Mouse (Mus musculus) kidney, adult 18-20 months (tissue): ENCODE measurements at regions not wholly inside any gene's neighbourhood (a gene's known extent, or its start where the extent isn't known, plus 50 kb on each side); places are given as distances from the start of the nearest gene placed in this dataset.
"Not testable (repeated sequence)": the region's sequence is repeated elsewhere in the genome, so short reads cannot be mapped to it uniquely, and the experiment has no call there.

ENCODE experiments used
- DNase-seq: peaks from one replicate; pipeline ENCODE4 v3.0.0; 2021

DNA sequence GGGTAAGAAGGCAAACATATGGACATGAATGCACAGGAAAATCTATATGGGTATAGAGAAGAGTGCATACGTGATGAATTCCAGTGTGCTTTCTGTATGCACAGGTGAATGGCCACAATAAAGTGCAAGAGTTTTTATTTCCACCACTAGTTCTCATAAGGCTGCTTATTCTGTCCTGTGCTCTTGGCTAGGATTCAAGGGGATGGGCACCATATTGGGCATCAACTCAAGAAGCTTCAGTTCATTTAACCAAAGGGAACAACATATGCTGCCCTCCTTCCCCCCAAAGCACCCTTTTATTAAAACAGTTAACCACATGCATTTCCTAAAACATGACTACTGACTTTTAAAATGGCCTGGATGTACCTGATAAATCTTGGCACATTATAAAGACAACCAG, 356.2 kb downstream of the Fut8 start:
- no peak for DNase-seq

DNA sequence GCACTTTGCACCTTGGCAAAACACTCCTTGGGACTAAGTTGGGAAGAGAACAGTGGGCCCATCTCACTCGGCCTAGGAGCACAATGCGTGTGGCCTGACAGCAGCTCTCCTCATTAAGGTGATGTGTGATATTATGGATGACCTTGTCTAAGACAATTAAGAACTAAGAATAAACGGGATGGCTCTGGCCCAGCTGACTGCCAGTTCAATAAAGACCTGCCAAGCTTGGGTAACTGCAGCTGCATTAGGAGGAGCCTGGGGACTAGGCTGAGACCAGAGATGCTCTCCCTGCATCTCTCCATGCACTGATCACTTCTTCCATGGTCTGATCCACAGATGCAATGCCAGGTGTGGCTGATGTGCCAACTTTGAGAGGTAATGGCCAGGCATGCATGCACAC, 356.7 kb downstream of the Fut8 start:
- no peak for DNase-seq

DNA sequence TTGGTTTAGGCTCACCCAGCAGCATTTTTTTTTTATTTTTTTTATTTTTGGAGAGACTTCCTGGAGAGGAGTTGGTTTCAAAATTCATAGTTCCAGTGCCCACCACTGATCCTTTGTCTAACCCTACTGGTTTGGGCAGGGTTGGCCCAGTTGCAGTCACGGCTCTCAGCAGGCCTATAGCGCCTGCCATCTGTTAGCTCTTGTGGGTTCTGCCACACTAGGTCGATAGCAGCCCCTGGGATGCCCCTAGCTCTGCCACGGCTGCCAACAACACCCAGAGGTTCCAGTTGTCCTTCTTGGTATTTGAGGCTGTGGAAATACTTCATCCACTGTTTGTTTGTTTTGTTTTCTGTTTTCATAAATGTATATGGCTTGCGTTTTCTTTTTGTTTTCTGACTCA, 357.9 kb downstream of the Fut8 start:
- DNase-seq, result no peak

DNA sequence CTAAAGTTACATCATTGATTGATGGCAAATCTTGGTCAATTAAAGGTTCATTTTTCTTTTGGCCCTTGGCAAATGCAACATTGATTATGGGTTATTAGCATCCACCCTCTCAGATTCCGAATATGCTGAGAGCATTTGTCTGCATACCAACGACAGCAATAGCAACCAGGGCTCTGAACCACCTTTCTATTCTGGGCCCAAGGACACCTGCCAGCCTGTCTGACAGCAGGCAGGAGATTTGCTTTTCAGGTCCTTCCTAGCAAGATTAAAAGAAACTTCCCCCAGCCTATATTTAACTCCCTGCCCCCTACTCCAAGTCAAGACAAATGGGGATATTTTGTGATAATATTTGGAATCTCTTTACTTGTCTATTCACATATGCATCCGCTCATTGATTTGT, 358.8 kb downstream of the Fut8 start:
- DNase-seq, result no peak

DNA sequence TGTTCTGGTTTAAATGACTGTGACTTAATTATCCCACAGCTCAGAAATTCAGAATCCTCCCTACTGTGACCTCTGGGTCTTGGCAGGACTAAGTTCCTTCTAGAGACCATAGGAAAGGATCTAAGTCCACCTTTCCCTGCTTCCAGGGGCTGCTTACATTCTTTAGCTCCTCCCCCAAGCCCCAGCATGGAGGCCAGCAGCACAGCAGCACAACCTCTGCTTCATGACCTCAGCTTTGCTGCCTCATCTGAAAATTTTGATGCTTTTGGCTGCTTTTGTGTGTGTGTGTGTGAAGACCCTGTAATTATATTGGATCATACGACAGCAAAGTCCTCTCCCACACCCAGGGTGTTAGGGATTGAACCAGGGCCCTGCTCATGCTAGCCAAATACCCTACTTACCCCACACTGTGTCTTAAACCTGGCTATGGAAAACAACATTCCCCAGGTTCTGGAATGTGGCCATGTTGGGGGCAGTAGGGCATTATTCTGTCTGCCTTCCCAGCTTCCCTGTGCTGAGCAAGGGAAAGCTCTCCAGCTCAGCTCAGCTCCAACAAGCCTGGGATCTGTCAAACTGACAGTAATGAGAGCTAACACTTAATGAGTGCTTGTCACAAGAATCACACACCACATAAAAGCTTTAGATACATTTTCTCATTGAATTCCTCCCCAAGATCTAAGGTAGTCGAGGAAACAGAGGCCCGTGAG, 359.9 kb downstream of the Fut8 start:
- peak; percentile 53 for DNase-seq

DNA sequence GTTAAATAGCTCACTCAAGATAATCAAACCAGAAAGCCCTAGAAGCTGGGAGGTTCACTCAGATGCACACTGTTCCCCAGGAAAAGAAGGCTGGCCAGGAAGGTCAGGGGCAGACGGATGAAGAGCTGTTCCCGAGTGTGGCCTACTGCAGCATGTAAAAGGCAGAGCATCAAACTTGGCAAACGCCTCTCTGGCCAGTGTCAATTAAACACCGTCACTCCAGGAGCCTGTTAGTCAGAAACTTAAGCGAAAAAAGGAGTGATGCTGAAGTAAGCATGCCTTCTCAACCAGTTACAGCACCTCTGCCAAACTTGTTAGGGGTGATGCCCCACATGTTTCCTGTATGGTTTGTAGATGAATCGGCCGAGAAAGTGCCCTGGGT, 360.4 kb downstream of the Fut8 start:
- no peak for DNase-seq

DNA sequence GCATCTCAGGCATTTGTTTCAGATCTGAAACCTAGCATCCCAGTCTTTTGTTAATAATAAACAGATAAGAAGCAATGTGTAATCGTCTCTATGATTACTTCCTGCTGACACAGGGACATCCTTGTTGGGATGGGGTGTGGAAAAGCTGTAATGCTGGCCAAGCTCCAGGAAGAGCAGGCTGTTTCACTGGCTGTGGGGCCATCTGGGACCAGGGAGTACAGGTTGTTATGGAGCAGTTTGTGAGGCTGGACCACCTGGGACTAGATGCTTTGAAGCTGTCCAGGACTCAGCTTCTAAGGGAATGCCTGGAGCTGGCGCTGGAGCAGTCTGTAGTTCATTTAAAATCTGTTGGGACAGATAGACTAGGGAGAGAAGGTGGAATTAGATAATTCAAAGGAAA, 361.5 kb downstream of the Fut8 start:
- peak; percentile 17 for DNase-seq

DNA sequence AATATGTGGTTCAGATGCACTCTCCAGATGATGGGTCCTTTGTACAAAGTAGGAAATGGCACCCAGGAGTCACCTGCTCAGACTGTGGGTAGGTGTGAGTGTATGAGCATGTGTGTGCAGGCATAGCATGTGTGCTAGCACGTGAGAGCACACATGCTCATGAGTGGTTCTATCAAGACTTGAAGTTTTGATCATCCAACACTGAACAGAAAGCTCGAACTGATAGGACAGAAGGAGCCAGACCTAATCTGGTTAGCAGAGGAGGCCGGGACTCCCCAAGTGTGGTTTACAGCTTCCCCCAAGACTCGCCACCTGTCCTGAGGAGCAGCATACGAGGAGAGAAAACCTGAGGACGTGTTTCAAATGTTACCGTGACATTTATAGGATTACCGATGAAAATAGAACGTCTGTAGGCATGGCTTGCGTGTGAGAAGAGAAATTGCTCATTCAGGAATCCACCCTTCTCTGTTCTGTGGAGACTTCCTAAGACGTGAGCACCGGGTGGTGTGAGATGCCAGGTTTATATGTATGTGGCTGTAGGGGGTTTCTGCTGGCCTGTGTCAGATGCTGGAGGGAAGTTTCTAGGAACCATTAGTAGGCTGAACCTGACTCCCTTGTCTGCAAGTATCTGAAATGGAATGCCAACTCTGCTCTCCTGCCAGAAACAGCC, 366.0 kb downstream of the Fut8 start:
- DNase-seq, result no peak

DNA sequence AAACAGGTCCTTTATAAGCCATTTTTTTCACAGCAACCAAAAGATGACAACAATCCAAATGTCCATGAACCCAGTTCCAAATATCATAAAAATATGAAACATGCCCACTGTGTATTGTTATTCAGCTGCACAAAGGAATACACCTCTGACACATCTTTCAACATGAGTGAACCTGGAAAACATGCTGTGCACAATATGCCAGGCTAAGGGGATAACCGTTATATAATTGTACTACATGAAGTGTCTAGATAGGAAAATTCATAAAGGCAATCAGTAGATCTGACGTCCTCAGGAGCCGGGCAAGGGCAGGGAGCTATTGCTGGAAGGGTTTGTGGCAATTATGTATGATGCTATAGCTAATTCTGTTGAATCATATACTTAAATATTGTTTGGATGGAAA, 379.6 kb downstream of the Fut8 start:
- DNase-seq, result no peak

DNA sequence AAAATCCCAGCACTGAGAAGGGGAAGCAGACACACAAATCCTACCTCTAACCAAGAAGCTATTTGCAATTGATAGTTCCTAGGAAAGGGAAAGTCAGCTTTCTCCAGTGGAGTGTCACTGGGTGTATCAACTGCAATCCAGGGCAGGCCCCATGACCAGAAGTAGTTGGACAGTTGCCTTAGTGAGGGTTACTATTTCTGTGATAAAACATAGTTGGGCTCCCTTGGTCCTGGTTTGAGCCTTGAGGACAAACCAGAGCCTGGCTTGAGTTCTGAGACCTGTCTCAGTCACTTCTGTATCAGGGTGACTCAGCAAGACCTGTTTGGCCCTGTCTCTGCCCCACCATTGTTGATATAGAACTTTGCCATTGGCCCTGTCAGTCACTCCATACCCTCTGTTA, 384.3 kb downstream of the Fut8 start:
- DNase-seq, result no peak

DNA sequence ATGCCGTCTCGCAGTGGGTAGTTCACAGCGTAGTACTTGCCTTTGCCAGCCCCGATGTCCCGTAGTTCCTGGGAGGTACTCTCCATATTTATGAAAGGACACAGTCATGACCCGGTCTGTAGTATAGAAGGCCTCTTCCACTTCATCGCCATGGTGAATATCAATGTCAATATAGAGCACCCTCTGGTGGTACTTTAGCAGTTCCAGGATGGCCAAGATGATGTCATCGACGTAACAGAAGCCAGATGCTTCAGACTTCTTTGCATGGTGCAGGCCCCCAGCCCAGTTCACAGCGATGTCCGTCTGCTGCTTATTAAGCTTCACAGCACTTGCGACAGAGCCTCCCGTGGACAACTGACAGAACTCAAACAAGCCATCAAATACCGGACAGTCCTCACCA, 386.4 kb downstream of the Fut8 start:
- not testable (repeated sequence) for DNase-seq

DNA sequence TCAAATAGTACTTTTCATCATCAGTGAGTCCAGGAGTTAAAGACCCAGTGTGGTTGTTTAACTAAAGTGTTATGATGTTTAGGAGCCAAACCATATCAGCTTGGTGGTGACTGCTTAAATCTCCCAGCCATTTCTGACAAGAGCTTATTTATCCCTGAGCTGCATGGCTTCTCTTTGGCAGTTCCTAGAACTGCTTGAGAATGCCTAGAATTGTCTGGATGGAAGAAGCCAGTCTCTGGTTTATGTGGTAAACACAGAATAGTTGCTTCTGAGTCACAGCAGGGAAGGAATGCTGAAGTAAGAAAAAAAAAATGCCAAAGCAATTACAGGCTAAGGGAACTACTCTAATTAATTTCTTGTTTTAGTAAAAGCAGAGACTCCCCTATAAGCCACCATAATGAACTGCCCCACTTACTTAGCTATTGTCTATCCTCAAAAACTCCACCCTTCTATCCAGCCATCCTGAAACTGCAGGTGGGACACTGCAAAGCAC, 390.5 kb downstream of the Fut8 start:
- DNase-seq, result no peak

DNA sequence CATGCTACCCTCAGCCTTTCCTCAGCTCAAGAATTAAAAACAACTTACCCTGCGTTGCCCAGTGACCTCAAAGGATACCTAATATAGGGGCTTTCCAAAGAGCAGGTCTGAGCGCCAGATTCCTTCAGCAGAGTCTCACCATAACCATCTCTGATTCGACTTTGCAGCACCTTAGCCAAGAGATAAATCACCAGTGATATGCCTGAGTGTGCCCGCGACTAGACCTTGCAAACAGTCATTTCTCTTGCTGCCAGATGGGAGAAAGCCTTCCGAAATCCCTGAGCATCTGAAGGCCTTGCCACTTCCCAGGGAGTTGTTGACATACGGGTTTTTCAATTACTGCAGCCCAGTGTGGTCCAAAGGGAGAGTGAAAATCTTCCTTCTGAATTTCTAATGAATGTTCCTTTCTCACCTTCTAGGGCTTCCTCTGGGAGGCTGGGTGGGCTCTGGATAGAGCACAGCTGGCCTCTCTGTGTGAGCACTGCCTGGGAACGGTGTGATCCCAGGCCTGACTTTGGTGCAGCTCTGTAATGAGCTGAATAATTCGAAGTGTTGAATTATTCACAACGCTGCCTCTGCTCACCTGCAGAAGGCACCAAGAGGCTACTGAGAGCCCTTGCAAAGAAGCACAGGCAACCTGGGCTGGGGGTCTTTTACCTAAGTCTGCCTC, 396.2 kb downstream of the Fut8 start:
- DNase-seq, result no peak

DNA sequence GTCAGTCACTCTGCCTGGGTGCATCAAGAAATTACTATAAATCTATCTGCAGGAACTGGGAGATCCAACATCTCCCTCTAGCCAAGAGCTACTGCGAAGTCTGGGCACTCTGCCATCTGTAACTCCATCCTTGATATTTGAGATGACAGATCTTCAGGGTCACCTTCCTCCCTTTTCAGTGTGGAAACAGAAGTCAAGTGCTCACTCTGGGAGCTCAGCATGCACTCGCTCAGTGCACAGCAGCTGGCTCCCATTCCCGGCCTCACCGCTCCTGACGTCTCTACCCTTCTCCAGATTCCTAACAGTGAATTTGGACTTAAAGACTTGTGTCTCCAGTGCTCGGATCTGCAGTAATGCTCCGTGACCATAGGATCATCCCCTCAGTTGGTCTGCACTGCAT, 400.3 kb downstream of the Fut8 start:
- peak; percentile 8 for DNase-seq

DNA sequence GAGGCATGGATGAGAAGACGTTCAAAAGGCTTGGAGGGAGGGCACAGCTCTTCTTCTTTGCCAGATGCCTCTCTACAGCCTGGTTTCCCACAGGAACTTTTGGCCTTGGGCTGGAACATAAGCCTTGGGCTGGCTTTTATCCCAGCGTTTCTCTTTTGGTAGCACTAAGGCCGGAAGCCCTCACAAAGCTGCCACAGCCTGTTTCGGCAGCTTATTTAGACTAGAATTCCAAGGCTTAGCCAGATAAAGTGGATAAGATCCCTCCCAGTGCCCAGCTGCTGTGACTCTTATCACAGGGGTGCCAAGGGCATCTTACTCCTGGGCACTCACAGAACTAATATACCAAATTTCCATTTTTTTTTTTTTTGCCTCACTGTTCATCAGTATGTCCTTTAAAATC, 404.4 kb downstream of the Fut8 start:
- no peak for DNase-seq

DNA sequence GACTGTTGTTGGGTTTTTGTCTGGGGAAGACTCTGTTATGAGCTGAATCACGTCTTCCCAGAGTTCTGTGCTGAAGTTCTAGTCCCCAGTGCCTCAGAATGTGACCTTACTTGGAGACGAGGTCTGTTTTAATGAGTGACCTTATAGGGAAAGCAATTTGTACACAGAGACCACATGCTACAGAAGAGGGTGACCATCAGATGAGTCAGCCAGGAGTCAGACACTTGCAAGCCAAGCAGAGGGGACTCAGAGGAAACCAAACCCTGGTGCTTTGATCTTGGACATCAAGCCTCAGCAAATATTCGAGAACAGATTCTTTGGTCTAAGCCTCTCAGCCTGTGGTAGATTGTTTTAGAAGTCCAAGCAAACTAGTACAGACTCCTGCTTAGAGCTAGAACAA, 409.9 kb downstream of the Fut8 start:
- DNase-seq, result no peak

DNA sequence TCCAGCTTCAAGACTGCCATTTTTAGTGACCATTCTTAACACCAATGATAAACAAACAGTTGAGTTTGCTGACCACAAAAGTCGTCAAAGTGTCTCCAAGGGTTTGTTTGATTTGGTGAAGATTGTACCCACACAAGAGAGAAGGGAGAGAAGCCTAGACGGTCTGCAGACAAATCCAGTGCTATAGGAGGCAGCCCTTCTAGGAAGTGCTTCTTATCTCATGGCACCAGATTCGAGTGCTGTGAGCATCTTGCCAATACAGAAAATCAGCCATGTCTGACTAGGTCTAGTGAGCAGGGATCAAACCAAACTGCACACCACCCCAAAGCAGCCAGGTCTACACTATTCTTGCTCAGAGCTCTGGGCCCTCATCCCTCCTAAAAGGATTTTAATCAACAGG, 416.4 kb downstream of the Fut8 start:
- DNase-seq, result no peak

DNA sequence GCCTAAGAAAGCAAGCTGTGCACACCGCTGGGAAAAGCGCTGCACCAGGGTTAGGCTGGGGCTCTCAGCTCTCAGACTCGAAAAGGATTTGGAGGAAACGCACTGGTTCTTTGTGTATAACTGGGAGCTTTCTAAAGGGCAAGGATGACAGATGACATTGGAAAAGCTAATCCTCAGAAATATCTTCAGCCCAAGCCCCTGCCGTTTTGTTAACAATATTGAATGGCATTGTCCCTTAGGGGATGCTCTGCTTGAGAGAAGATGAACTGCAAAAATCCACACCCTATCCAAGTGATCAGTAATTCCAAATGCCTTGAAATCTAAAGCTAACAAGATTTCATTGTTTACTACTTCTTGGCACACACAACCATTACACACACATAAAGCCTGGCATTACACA, 419.1 kb downstream of the Fut8 start:
- DNase-seq, result no peak

DNA sequence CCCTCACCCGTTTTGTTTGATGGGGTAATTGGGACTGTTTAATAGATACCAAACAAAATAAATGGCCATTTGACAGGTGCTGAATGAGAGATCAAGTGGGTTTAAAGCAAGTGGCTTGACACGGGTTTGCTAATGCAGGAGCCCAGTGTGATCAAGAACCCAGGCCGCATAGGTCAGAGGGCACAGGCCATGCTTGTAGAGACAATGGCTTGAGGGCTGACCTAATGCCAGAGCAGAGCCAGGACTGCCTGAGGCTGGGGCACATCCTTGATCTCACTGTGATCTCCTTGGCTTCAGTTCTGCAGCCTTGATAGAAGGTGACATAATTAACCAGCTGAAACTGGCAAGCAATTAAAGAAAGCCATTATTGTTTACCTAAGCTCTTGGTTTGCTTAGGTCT, 420.0 kb downstream of the Fut8 start:
- DNase-seq, result no peak

DNA sequence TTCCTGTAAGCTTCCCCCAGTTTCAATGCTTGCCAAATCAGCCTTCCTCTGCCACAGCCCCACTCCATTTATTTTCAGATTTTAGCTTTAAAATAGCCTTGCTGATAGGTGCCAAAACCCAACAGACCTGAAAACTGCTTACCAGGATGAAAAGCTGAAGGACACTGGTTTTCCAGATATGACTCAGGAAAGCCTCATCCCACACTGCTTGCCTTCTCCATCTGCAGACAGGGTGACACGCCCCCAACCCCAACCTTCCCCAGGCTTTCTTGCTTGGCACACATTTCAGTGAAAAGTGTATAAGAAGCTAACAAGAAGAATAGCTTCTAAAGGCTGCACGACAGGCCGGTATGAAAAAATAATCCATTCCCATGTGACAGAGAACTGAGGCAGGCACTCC, 425.3 kb downstream of the Fut8 start:
- no peak for DNase-seq

DNA sequence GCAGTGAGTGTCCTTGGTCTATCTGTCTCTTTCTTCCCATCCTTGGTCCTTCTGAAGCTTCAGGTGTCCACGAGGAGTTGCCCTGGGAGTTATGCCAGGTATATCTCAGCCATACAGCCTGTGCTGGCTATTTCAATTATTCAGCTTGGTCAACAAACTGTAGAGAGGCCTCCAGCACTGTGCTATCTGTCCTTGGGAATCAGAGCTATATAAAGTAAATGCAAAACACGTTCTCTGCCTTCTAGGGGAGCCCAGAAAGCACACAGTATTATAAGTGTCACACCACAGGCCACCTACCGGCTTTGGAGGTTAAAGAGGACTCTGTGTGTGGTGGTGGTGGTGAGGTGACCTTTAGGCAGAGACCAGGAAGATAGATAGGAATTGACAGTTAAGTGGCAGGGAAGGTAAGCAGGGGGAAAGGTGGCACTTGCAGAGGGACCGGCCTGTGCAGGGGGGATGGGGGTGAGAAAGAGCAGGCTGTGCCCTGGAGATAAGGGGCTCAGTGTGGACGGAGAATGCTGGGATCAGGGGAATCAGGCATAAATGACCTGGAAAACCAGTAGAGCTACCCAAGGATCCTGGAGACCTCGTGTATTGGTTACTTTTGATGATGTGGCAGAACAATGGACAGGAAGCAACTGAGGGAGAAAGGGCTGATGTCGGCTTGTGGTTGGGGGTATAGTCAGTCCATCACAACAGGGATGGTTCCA, 425.9 kb downstream of the Fut8 start:
- no peak for DNase-seq

DNA sequence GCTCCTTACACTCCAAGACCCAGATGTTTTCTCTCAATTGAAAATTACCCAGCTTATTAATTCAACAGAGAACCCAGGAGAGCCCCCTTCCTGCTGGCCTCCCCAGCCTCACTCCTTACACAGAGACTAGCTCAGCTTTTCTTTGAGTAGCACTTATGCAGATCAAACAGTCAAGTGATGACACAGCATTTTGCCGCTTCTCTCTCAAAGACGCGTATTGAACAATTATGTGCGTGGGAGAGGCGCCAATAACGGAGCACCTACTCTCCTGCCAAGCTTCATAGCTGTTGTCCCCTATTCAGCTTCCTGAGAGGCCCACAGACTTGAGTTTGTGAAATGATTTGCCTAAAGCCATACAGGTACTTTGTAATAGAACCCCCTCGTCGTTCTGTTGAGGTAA, 428.5 kb downstream of the Fut8 start:
- DNase-seq, result no peak

DNA sequence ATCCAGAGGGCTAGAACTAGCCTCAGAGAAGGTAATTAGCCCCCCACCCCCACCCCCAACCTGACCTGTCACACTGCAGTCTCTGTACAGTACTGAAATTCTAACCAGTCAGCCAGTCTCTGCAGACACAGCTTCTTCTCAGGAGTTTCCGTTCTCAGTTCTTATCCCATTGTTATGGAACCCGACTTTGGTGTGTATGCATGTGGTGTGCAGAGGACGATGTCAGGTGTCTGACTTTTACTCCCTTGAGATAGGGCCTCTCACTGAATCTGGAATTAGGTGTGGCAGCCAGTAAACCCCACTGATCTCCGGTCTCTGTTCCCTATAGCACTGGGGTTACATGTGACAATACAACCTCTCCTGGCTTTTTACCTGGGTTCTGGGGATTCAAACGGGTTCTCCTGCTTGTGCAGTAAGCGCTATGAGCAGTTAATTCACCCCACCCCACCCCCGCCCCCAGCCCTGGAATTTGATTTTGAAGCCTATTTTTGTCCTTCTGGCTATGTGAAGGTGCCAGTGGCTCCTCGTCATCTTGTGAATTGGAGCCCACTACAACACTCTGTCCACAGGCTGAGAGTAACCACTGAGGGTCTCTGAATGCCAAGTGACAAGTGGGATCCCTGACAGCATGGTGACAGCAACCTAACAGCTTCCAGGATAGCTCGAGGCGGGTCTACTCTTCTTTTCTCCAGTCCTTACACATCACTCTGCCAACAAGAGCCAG, 429.4 kb downstream of the Fut8 start:
- DNase-seq, result no peak
